Mouse (Mus musculus): Measurements from ENCODE around the gene 1700029F12Rik. TPM values are rescaled to one million over a fixed set of nuclear protein-coding genes. Genes with fewer than 3 reads are reported as not detected.

1700029F12Rik gene
- total and polyA plus RNA-seq, 2 experiments: not detected

DNA sequence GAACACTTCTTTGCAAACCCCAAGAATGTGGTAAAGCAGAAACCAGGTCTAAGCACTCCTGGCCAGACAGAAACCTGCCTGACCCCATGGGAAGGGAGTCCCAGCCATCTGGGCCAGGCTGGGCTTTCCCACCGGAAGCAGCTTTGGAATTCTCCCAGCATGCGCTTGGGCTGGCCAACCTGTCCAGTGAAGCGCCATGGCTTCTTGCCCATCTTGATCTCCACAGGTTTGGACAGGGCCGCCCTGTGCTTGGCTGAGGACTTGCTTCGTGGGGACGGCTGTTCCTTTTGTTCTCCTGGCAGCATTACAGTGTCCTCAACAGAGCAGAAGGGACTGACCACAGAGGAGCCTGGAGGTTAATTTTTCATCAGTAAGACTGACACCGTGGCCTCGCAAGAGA lies 19.7 kb upstream of the 1700029F12Rik start:
- Histone ChIP-seq H3K27ac (replicated peaks; ENCODE audit: insufficient read depth, low read depth, low read length) (no peak overlapping the region), H3K9ac (ENCODE audit: low read depth, low read length) (no peak overlapping the region), H3K36me3 (ENCODE audit: control insufficient read depth, insufficient read depth, low read length) (no peaks in the 10 kb centered on the region), H3K4me3 (ENCODE audit: insufficient read depth, low read depth, low read length) (no peak overlapping the region), H3K79me2 (ENCODE audit: control insufficient read depth, insufficient read depth, low read length) (no peaks in the 10 kb centered on the region), H3K4me1 (ENCODE audit: control insufficient read depth, insufficient read depth, low read length) (no peaks in the 10 kb centered on the region), H3K27me3 (ENCODE audit: control insufficient read depth, insufficient read depth, low read length) (peaks cover 8% of the 10 kb centered on the region; the same call in 1 of the 2 replicates)
- 18% methylated on average over 8 of the region's 8 CpGs for WGBS
- peak; percentile 84 for DNase-seq (ENCODE audit: extremely low read depth, low read depth, low spot score)
- TF ChIP-seq POLR2A (IDR thresholded peaks at IDR 0.05; ENCODE audit: extremely low read depth, insufficient read depth, low read length) (no peak), CTCF (IDR thresholded peaks at IDR 0.05; ENCODE audit: low read depth, low read length) (no peak)

DNA sequence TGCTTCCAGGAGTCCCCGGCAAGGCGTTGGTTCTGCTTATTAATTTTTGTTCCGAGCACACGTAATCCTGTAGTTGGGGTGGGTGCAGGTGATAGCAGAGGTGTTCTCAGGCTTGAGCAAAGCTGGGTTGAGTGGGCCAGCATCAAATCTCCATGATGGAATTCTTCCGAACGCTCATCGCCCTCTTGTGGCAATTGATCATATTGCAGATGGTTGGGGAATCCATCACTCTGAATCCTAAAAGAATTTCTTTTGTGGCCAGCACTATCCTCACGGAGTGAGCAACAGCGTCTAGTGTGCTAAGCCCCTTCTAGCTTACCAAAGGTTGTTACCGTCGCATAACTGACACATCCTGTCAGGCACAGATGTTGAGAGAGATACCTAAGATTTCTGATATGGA lies 18.5 kb upstream of the 1700029F12Rik start:
- Histone ChIP-seq H3K9ac (ENCODE audit: low read depth, low read length) (no peak overlapping the region), H3K36me3 (ENCODE audit: control insufficient read depth, insufficient read depth, low read length) (no peaks in the 10 kb centered on the region), H3K79me2 (ENCODE audit: control insufficient read depth, insufficient read depth, low read length) (no peaks in the 10 kb centered on the region), H3K4me1 (ENCODE audit: control insufficient read depth, insufficient read depth, low read length) (peaks cover 1% of the 10 kb centered on the region; the same call in 1 of the 2 replicates), H3K27ac (replicated peaks; ENCODE audit: insufficient read depth, low read depth, low read length) (no peak overlapping the region), H3K27me3 (ENCODE audit: control insufficient read depth, insufficient read depth, low read length) (peaks cover 8% of the 10 kb centered on the region; the same call in 1 of the 2 replicates), H3K4me3 (ENCODE audit: insufficient read depth, low read depth, low read length) (no peak overlapping the region)
- peak; percentile 40 for DNase-seq (ENCODE audit: extremely low read depth, low read depth, low spot score)
- TF ChIP-seq CTCF (IDR thresholded peaks at IDR 0.05; ENCODE audit: low read depth, low read length) (peak; percentile 57; the same call in 1 of the 2 replicates), POLR2A (IDR thresholded peaks at IDR 0.05; ENCODE audit: extremely low read depth, insufficient read depth, low read length) (no peak)
- WGBS: 15% methylated on average over 11 of the region's 11 CpGs

DNA sequence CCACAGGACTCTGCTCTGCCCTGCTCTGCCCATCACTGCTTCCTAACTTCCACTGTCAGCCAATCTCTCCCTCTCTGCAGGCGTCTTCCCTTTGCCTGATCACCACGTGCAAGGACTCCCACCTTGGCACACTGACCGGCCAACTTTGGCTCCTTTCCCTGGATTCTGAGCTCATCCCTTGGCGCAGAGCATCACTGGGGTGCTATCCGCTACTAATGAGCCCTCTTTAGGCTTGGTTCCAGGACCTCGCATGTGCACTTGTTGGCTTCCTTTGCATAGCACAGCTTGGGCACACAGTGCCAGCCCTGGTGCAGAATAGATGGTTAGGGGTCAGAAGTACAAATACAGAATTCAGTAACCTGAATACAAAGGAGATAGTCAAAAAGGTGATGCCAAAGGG lies 17.0 kb upstream of the 1700029F12Rik start:
- TF ChIP-seq POLR2A (IDR thresholded peaks at IDR 0.05; ENCODE audit: extremely low read depth, insufficient read depth, low read length): no peak
- TF ChIP-seq CTCF (IDR thresholded peaks at IDR 0.05; ENCODE audit: low read depth, low read length): no peak
- Histone ChIP-seq H3K36me3 (ENCODE audit: control insufficient read depth, insufficient read depth, low read length) (no peaks in the 10 kb centered on the region), H3K79me2 (ENCODE audit: control insufficient read depth, insufficient read depth, low read length) (no peaks in the 10 kb centered on the region), H3K4me1 (ENCODE audit: control insufficient read depth, insufficient read depth, low read length) (peaks cover 1% of the 10 kb centered on the region; the same call in 1 of the 2 replicates), H3K4me3 (ENCODE audit: insufficient read depth, low read depth, low read length) (no peak overlapping the region), H3K27me3 (ENCODE audit: control insufficient read depth, insufficient read depth, low read length) (peaks cover 4% of the 10 kb centered on the region; the same call in 1 of the 2 replicates), H3K9ac (ENCODE audit: low read depth, low read length) (no peak overlapping the region), H3K27ac (replicated peaks; ENCODE audit: insufficient read depth, low read depth, low read length) (no peak overlapping the region)
- no peak for DNase-seq (ENCODE audit: extremely low read depth, low read depth, low spot score)
- 45% methylated on average over 6 of the region's 6 CpGs for WGBS

DNA sequence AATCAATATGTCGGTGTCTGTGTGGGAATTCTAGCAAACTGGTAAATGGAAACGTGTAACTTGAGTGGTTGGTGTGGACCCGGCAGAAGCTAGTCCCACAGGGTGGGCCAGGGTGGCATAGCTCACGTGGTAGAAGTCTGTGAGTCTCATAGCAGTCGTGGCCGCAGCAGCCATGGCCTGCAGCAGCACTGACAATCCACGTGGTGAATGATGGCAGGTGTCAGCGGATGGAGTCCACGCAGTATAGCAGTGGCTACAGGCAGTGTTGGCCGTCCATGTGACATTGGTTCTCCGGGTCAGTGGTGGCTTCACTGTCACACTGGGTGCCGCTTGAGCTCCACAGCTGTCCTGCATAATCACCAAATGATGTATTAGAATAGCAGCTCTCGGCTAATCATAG lies 4.1 kb downstream of the 1700029F12Rik start:
- no peaks in the 10 kb centered on the region for H3K79me2 ChIP-seq (ENCODE audit: control insufficient read depth, insufficient read depth, low read length)
- no peak for TF ChIP-seq CTCF (IDR thresholded peaks at IDR 0.05; ENCODE audit: low read depth, low read length)
- TF ChIP-seq POLR2A (IDR thresholded peaks at IDR 0.05; ENCODE audit: extremely low read depth, insufficient read depth, low read length): no peak
- H3K4me1 ChIP-seq (ENCODE audit: control insufficient read depth, insufficient read depth, low read length): no peaks in the 10 kb centered on the region
- 89% methylated on average over 13 of the region's 13 CpGs for WGBS
- no peak for DNase-seq (ENCODE audit: extremely low read depth, low read depth, low spot score)
- H3K4me3 ChIP-seq (ENCODE audit: insufficient read depth, low read depth, low read length): no peak overlapping the region
- no peaks in the 10 kb centered on the region for H3K27me3 ChIP-seq (ENCODE audit: control insufficient read depth, insufficient read depth, low read length)
- H3K27ac ChIP-seq (replicated peaks; ENCODE audit: insufficient read depth, low read depth, low read length): no peak overlapping the region
- no peak overlapping the region for H3K9ac ChIP-seq (ENCODE audit: low read depth, low read length)
- H3K36me3 ChIP-seq (ENCODE audit: control insufficient read depth, insufficient read depth, low read length): no peaks in the 10 kb centered on the region

DNA sequence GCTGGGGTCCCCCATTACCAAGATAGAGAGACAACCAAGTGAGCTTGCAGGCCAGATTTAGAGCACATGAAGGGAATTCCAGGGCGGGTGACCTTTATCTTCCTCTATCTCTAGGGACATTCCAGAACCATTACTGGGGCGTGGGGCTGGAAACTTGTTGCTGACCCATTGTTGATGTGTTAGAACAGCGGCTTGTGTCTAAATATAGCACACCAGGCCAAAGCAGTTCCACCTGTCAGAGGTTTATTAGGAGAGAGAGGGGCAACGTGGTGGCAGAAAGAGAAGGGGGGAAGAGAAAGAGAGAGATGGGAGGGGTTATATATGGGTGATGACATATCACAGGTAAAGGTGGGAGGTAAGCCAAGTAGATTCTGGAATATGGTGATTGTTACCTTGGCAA lies 12.3 kb downstream of the 1700029F12Rik start:
- Histone ChIP-seq H3K36me3 (ENCODE audit: control insufficient read depth, insufficient read depth, low read length) (no peaks in the 10 kb centered on the region), H3K27me3 (ENCODE audit: control insufficient read depth, insufficient read depth, low read length) (no peaks in the 10 kb centered on the region), H3K79me2 (ENCODE audit: control insufficient read depth, insufficient read depth, low read length) (no peaks in the 10 kb centered on the region), H3K4me1 (ENCODE audit: control insufficient read depth, insufficient read depth, low read length) (no peaks in the 10 kb centered on the region), H3K27ac (replicated peaks; ENCODE audit: insufficient read depth, low read depth, low read length) (no peak overlapping the region), H3K9ac (ENCODE audit: low read depth, low read length) (no peak overlapping the region), H3K4me3 (ENCODE audit: insufficient read depth, low read depth, low read length) (no peak overlapping the region)
- WGBS: 58% methylated on average over 4 of the region's 4 CpGs
- no peak for DNase-seq (ENCODE audit: extremely low read depth, low read depth, low spot score)
- no peak for TF ChIP-seq POLR2A (IDR thresholded peaks at IDR 0.05; ENCODE audit: extremely low read depth, insufficient read depth, low read length)
- TF ChIP-seq CTCF (IDR thresholded peaks at IDR 0.05; ENCODE audit: low read depth, low read length): no peak

GRCm38 (mm10) chr13:97020122-97020521 lies 14.0 kb downstream of the 1700029F12Rik start:
- Histone ChIP-seq H3K4me3 (ENCODE audit: insufficient read depth, low read depth, low read length) (no peak overlapping the region), H3K79me2 (ENCODE audit: control insufficient read depth, insufficient read depth, low read length) (no peaks in the 10 kb centered on the region), H3K4me1 (ENCODE audit: control insufficient read depth, insufficient read depth, low read length) (no peaks in the 10 kb centered on the region), H3K27me3 (ENCODE audit: control insufficient read depth, insufficient read depth, low read length) (no peaks in the 10 kb centered on the region), H3K27ac (replicated peaks; ENCODE audit: insufficient read depth, low read depth, low read length) (no peak overlapping the region), H3K9ac (ENCODE audit: low read depth, low read length) (no peak overlapping the region), H3K36me3 (ENCODE audit: control insufficient read depth, insufficient read depth, low read length) (no peaks in the 10 kb centered on the region)
- 85% methylated on average over 5 of the region's 5 CpGs for WGBS
- TF ChIP-seq POLR2A (IDR thresholded peaks at IDR 0.05; ENCODE audit: extremely low read depth, insufficient read depth, low read length): no peak
- no peak for TF ChIP-seq CTCF (IDR thresholded peaks at IDR 0.05; ENCODE audit: low read depth, low read length)
- no peak for DNase-seq (ENCODE audit: extremely low read depth, low read depth, low spot score)
